Mouse (Mus musculus): ENCODE results near the gene Trmt2a. TPM values are rescaled to one million over a fixed set of nuclear protein-coding genes. Genes with fewer than 3 reads are reported as not detected.
"Not testable (repeated sequence)": the region's sequence is repeated elsewhere in the genome, so short reads cannot be mapped to it uniquely, and the experiment has no call there.

Trmt2a gene
- polyA plus RNA-seq, 1 experiment from 2014 or later, result 133 TPM

- no peak for DNase-seq (ENCODE audit: low spot score)
- H3K4me3 ChIP-seq, result no peak overlapping the region
- no peaks in the 10 kb centered on the region for H3K4me1 ChIP-seq (replicated peaks)
- H3K9me3 ChIP-seq, result no peaks in the 10 kb centered on the region
- H3K27me3 ChIP-seq (ENCODE audit: insufficient read depth, poor library complexity, severe bottlenecking), result no peaks in the 10 kb centered on the region
- H3K27ac ChIP-seq, result no peak overlapping the region
- 83% methylated on average over 2 of the region's 2 CpGs for WGBS
- peaks cover 97% of the 10 kb centered on the region for H3K36me3 ChIP-seq
These were observed 16.5 kb downstream of the Trmt2a start for GRCm38 (mm10) chr16:18265024-18265423.

DNA sequence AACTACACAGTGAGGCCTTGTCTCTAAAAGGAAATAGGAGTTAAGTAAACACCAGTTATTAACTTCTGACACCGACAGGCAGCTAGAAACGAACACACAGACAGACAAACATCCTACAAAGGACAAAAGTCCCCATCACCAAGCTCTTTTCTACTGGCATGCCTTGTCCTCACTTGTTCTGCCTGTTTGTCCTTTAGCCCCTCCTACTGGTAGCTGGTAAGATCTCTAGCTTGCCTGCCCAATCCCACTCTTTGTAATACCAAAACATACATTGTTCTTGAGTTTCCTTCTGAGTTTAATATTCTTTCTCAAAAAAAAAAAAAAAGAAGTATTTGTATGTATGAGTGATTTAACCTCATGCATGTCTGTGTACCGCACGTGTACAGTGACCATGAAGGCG lies 19.7 kb downstream of the Trmt2a start:
- no peaks in the 10 kb centered on the region for H3K27me3 ChIP-seq (ENCODE audit: insufficient read depth, poor library complexity, severe bottlenecking)
- WGBS, result 93% methylated on average over 5 of the region's 5 CpGs
- no peak overlapping the region for H3K4me3 ChIP-seq
- H3K4me1 ChIP-seq (replicated peaks), result no peaks in the 10 kb centered on the region
- no peaks in the 10 kb centered on the region for H3K9me3 ChIP-seq
- H3K36me3 ChIP-seq, result peaks cover 98% of the 10 kb centered on the region
- H3K27ac ChIP-seq, result no peak overlapping the region
- DNase-seq (ENCODE audit: low spot score), result no peak

DNA sequence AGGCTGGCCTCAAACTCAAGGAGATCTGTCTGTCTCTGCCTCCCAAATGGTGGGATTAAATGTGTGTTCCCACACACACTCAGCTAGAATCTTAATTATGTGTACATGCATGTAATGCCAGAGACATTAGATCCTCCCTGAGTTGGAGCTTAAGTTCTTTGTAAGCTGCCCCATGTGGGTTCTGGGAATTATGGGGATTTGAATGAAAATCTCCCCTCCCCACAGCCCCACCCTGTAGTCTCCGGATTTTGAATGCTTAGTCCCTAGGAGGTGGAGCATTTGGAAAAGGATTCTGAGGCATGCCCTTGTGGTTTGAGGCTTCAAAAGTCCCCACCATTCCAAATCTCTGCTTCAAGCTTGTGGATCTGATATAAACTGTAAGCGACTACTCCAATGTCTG lies 26.7 kb downstream of the Trmt2a start:
- no peak overlapping the region for H3K4me3 ChIP-seq
- DNase-seq (ENCODE audit: low spot score), result no peak
- H3K36me3 ChIP-seq, result peaks cover 100% of the 10 kb centered on the region
- no peak overlapping the region for H3K27ac ChIP-seq
- no peaks in the 10 kb centered on the region for H3K9me3 ChIP-seq
- H3K27me3 ChIP-seq (ENCODE audit: insufficient read depth, poor library complexity, severe bottlenecking), result no peaks in the 10 kb centered on the region
- 88% methylated on average over 2 of the region's 2 CpGs for WGBS
- no peaks in the 10 kb centered on the region for H3K4me1 ChIP-seq (replicated peaks)

- DNase-seq (ENCODE audit: low spot score), result peak; percentile 47
These were observed 39.7 kb downstream of the Trmt2a start for GRCm38 (mm10) chr16:18288166-18288565.

GRCm38 (mm10) chr16:18288581-18289061 lies 40.1 kb downstream of the Trmt2a start:
- Histone ChIP-seq H3K9me3 (no peaks in the 10 kb centered on the region), H3K36me3 (peaks cover 41% of the 10 kb centered on the region), H3K27me3 (ENCODE audit: insufficient read depth, poor library complexity, severe bottlenecking) (no peaks in the 10 kb centered on the region), H3K4me1 (replicated peaks) (peaks cover 34% of the 10 kb centered on the region), H3K27ac (peak overlapping the region; percentile 99), H3K4me3 (peak overlapping the region; percentile 99)
- WGBS, result under 1% methylated on average over 30 of the region's 31 CpGs
- no peak for DNase-seq (ENCODE audit: low spot score)

More at GRCm38 (mm10) chr16:18288166-18288565, 39.7 kb downstream of the Trmt2a start:
- Histone ChIP-seq H3K4me1 (replicated peaks) (peaks cover 34% of the 10 kb centered on the region), H3K27me3 (ENCODE audit: insufficient read depth, poor library complexity, severe bottlenecking) (no peaks in the 10 kb centered on the region), H3K27ac (peak overlapping the region; percentile 99), H3K9me3 (no peaks in the 10 kb centered on the region), H3K36me3 (peaks cover 45% of the 10 kb centered on the region), H3K4me3 (peak overlapping the region; percentile 99)
- under 1% methylated on average over 4 of the region's 4 CpGs for WGBS

GRCm38 (mm10) chr16:18289067-18289588 lies 40.6 kb downstream of the Trmt2a start, which contains the start of gene Dgcr8:
Gene Dgcr8 (minus strand): TSS chr16:18289246.
- H3K4me3 ChIP-seq, result peak within 1 kb of the TSS; percentile 99
- H3K36me3 ChIP-seq, result peaks cover 36% of the 10 kb centered on the region
- peaks cover 34% of the 10 kb centered on the region for H3K4me1 ChIP-seq (replicated peaks)
- peak; percentile 99 for DNase-seq (ENCODE audit: low spot score)
- H3K27me3 ChIP-seq (ENCODE audit: insufficient read depth, poor library complexity, severe bottlenecking), result no peaks in the 10 kb centered on the region
- WGBS, result under 1% methylated on average over 71 of the region's 71 CpGs
- H3K27ac ChIP-seq, result peak within 1 kb of the TSS; percentile 99
- no peaks in the 10 kb centered on the region for H3K9me3 ChIP-seq

GRCm38 (mm10) chr16:18289614-18290013 lies 41.1 kb downstream of the Trmt2a start:
- not testable (repeated sequence) for H3K9me3 ChIP-seq; H3K27me3 ChIP-seq (ENCODE audit: insufficient read depth, poor library complexity, severe bottlenecking); DNase-seq (ENCODE audit: low spot score)
- Histone ChIP-seq H3K36me3 (peaks cover 31% of the 10 kb centered on the region), H3K4me1 (replicated peaks) (peaks cover 34% of the 10 kb centered on the region), H3K27ac (peak overlapping the region; percentile 99), H3K4me3 (peak overlapping the region; percentile 99)
- WGBS, result 7% methylated on average over 10 of the region's 10 CpGs

MicroRNAs within 50 kb of the gene (microRNA counts, 519-probe panel; counts per million panel counts)
- 1,255 counts per million, percentile 77 among the panel's probes with 10 or more counts for microRNA mmu-miR-1306

Other genes starting within 250 kb of the Trmt2a start
- 153 and 167 TPM in 2 replicates for gene Dgcr6, start 195.8 kb upstream of the Trmt2a start, polyA plus RNA-seq (2016; fragmentation: Nextera tagmentation; extraction: Ambion mirVana)
- gene Prodh, start 158.5 kb upstream of the Trmt2a start, polyA plus RNA-seq (2016; fragmentation: Nextera tagmentation; extraction: Ambion mirVana), result 9.7 and 13.4 TPM in 2 replicates
- 2.1 and 2.8 TPM in 2 replicates for gene Rtn4r, start 121.0 kb upstream of the Trmt2a start, polyA plus RNA-seq (2016; fragmentation: Nextera tagmentation; extraction: Ambion mirVana)
- 0.12 TPM in 1 of 2 replicates, not detected in the other for gene Ccdc188, start 30.8 kb upstream of the Trmt2a start, polyA plus RNA-seq (2016; fragmentation: Nextera tagmentation; extraction: Ambion mirVana)
- 13.0 and 13.7 TPM in 2 replicates for gene Zdhhc8, start 13.5 kb upstream of the Trmt2a start, polyA plus RNA-seq (2016; fragmentation: Nextera tagmentation; extraction: Ambion mirVana)
- 1,091 and 1,220 TPM in 2 replicates for gene Ranbp1, start 53 bp downstream of the Trmt2a start, polyA plus RNA-seq (2016; fragmentation: Nextera tagmentation; extraction: Ambion mirVana)
- gene Gm49776, start 9.6 kb downstream of the Trmt2a start, polyA plus RNA-seq (2016; fragmentation: Nextera tagmentation; extraction: Ambion mirVana), result 0.72 TPM in 1 of 2 replicates, not detected in the other
- gene Dgcr8, start 40.6 kb downstream of the Trmt2a start, polyA plus RNA-seq (2016; fragmentation: Nextera tagmentation; extraction: Ambion mirVana), result 37.4 and 45.4 TPM in 2 replicates
- gene Tango2, start 99.4 kb downstream of the Trmt2a start, polyA plus RNA-seq (2016; fragmentation: Nextera tagmentation; extraction: Ambion mirVana), result 45.5 and 52.8 TPM in 2 replicates
- gene Arvcf, start 99.5 kb downstream of the Trmt2a start, polyA plus RNA-seq (2016; fragmentation: Nextera tagmentation; extraction: Ambion mirVana), result 99.5 and 115 TPM in 2 replicates
- gene Txnrd2, start 177.7 kb downstream of the Trmt2a start, polyA plus RNA-seq (2016; fragmentation: Nextera tagmentation; extraction: Ambion mirVana), result 30.5 and 34.7 TPM in 2 replicates
- 62.5 and 67.9 TPM in 2 replicates for gene Comt, start 178.2 kb downstream of the Trmt2a start, polyA plus RNA-seq (2016; fragmentation: Nextera tagmentation; extraction: Ambion mirVana)

All from hindbrain, embryonic 10.5 days (tissue).